Mouse (Mus musculus) liver (tissue): ENCODE measurements around the gene Tomt.
A peak's percentile ranks its signal among the peaks of the same experiment; 100 is the strongest.
"Not testable (repeated sequence)": the region's sequence is repeated elsewhere in the genome, so short reads cannot be mapped to it uniquely, and the experiment has no call there.

Source experiments
- DNase-seq: peaks from one replicate; pipeline ENCODE4 v3.0.0-alpha.2; 2020; ENCODE audit warnings: mixed read lengths

Tomt gene

DNA sequence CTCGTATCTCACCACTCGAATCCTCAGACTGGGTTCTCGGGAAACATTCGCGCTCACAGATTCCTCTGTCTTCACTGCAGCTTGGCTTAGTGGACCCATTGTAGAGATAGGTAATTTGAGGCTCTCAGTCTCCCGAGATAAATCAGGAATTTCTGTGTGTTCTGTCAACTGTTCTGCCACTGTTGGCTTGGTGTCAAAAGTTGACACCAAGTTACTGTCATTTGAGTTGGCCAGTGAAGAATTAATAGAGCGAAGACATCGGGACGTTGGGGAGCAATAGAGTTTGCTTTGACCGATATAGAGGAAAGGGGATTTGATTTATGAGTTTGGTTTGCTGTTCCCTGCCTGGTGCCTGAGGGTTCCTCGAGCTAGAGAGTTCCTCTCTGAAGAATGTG is at the start of gene Tomt:
Gene Tomt (minus strand): TSS at position 73 of the 395 bp plus-strand sequence.
- DNase-seq: no peak

DNA sequence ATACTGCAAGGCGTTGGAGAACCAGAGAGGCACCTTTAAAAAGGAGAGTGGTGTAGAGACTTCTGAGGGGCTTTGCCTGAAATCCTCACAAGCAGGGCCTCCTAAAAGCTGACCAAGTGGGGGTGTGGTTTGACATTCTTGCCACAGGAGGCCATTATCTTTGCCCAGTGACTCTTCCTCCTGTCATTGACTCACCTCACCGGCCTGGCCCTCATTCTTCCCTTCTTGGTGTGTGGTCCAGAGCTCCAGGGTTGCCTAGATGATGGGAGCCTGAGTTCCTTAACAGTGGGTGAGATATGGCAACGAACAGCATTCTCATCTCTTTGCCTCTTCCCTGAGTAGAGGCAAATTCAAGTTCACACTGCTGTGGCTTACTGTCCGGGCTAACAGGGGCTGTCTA is 49.7 kb upstream of the Tomt start:
- DNase-seq: no peak

DNA sequence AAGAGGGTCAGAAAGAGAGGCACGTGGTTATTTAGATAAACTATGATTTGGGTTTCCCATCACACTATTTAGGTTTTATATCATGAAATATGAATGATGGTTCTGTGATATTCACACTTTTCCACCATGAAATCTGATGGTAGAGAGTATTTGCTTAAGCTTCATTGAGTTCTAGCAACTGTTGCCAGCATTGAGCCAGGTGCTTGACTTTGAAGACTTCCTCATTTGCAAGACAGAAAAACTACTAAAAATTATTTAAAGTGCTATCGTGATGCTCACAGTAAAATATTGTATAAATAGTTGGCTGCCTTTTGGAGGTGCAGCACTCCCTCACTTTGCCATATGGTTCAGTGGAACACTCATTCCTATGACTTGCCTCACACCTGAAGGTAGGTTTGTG is 49.1 kb upstream of the Tomt start:
- DNase-seq: no peak

DNA sequence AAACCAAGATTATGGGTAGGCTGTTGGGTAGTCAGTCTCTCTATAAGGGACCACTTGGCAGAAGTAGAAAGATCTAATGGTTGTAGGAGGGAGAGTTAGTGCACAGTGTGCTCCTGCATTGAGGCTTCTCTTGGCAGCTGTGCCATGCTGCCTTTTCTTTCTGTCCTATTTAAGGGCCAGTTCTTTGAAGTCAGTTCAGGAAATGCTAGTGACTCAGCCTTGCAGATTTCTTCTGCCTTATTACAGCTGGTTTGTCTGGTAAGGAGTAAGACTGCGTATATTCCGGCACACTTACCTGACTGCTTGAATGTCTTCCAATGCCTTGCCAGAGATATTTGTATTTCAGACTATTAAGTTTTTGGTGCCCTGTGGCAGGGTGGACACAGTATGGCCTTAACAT is 48.0 kb upstream of the Tomt start:
- no peak for DNase-seq

DNA sequence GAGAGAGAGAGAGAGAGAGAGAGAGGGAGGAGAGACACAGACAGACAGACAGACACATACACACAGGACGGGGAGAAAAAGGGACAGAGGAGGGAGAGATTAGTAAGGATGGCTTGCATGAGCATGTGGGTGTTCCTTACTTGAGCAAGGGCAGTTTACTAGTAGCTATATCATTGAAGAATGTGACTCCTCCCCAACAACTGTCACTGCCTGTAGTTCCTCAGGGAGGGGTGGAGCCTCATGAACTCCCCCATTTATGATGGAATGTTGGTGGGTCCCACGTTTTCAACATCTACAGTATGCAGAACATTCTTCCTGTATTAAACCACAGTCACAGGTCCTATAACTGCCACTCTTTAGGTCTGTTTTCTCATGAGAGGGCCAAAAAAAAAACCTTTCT is 45.9 kb upstream of the Tomt start:
- DNase-seq: no peak

DNA sequence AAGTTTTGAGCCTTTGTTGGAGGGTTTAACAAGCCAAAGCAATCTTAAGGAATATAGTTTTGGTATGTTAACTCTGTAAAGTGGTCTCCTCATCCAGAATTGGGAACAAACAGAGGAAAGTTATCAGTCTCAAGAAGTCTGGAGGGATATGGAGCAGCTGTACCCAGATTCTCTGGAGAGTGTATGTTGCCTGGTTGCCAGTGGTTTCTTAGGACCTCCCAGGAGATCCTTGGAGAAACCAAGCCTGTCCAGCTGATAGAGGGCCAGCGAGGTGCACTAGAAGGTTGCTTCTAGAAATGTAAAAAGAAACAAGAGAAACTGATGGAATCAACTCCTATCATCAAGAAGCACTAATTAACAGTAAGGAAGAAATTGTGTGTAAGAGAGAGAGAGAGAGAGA is 45.5 kb upstream of the Tomt start:
- no peak for DNase-seq

DNA sequence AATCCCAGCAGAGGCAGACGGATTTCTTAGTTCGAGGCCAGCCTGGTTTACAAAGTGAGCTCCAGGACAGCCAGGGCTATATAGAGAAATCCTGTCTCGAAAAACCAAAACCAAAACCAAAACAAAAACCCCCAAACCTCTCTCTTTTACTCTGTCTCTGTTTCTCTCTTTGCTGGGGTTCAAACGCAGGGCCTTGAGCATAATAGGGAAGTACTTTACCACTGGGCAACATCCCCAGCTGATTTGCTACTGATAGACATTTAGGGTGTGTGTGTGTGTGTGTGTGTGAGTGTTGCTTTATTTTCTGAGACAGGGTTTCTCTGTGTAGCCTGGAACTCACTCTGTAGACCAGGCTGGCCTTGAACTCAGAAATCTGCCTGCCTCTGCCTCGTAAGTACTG is 42.8 kb upstream of the Tomt start:
- DNase-seq: not testable (repeated sequence)

DNA sequence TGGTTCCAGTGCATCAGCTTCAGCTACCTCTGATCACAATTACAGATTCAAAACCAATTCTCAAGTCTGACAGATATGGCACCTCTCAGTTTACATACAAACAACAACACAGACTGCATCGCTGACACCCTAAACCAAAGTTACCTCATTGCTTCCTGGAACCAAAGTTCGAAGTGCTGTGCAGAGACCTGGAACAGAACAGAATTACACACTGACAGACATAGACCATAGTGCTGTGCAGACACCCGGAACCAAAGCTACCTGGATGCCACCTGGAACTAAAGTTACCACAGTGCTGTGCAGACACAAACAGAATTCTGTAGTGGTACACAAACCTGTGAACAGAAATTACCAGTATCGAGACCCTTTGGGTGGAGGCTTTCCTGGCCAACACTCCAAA is 33.6 kb upstream of the Tomt start:
- DNase-seq: no peak

DNA sequence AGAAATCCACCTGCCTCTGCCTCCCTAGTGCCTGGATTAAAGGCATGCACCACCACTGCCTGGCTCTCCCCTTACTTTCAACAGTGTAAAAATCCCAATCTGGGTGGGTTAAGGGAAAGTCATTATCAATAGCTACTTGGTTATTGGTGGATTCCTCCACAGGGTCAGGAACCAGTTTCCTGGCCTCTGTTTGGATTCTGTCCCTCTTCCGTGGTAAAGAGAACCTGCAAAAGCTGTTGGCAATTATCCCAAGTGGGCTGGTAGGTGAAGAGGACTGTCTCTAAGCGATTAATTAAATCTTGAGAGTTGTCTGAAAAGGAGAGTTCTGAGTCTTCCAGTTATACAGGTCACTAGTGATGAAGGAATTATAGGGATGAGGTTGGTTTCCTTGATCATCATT is 32.2 kb upstream of the Tomt start:
- DNase-seq: no peak

DNA sequence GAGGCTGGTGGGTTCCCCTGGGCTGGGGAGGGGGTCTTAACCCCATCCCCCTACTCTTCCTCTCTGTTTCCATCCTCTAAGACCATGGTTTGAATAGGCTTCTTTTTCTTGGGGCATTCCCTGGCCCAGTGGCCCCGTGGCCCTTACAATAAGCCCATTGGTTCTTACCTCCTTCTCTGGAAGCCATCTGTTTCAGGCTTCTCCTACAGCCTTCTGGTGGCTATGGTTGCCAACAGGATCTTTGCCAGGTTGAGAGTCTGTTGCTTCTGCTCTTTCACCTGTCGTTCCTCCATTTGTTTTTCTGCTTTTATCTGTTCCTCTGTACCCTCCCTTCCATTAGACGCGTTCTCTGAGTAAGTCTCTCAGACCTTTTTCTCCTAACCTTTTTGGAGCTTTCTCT is 31.4 kb upstream of the Tomt start:
- DNase-seq: no peak

DNA sequence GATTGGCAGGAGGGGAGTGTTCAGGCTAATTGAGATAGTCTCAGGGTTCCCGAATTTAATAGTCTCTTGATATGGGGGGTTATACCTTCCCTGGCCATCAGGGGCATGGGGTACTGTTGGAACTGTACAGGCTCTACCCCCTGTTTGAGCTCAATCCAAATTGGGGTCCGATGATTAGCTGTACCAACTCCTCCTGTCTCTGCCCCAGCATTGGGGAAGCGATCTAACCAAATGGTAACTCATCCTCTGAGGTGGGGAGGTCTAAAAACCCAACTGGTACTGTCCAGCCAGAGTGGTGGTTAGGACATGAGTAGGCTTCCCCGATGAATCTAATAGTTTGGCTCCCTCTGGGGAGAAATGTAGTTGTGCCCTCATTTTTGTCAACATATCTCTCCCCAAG is 30.8 kb upstream of the Tomt start:
- DNase-seq: no peak

DNA sequence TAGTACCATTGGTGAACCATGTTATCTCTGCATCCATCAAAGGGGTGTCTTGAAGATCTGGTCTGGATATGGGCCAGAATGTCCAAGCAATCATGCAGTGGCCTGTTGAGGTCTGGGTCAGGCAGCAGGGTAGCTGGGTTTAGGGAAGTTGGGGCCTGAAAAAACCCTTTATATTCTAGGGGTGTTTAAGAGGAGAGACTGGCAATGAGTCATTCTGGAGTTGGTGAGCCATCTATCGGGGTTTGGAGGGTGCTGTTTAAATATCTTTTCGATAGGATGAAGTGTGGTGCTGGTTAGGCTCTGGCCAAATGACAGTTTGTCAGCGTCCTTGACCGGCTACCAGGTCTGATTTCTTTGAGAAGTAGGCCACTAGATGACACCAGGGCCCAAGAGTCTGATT is 29.8 kb upstream of the Tomt start:
- no peak for DNase-seq

DNA sequence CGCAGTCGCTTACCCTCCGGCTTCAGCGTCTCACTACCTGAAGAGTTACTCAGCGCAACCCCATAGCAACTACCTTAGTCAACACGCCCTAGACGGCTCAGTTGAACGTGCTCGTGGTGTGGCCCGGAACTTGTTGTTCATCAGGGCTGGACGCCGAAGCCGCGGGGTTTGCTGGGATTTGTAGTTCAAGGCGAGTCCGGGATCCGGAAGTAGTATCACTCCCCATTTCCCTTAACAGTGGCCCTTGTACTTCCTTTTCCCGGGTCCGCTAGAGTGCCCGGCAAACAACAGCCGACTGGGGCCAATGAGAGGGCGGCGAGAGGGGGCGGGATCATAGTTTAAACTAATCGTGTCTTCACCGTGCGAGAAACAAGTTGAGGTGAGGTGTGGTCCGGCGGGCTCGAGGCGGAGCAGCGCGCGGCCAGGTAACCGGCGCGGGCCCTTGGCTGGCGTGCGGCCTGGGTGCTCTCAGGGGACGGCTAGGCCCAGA is 27.6 kb upstream of the Tomt start, which contains the start of the genes Lrrc51 and Numa1:
Gene Lrrc51 (minus strand): TSS at position 145 of the 490 bp plus-strand sequence.
Gene Numa1 (plus strand): TSS at position 361 of the 490 bp plus-strand sequence.
- DNase-seq: peak; percentile 97

DNA sequence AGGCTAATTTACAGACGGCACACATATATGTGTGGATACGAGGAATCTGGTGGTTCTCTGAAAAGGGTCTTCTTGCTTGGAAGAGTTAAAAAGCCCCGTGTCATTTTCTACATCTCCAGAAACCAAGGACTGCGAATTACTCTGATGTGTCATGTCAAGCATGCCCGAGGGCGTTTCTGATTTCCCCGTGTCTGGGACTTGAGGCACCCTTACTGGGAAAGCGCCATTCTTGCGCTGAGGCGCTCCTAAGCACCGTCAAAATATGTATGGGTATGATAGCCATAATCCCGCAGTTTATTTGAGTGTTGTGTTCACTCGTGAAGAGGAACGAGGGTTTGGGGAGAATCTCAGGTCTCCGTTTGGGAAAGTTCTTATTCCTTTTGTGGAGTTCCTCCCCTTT is 27.1 kb upstream of the Tomt start:
- DNase-seq: peak; percentile 62

DNA sequence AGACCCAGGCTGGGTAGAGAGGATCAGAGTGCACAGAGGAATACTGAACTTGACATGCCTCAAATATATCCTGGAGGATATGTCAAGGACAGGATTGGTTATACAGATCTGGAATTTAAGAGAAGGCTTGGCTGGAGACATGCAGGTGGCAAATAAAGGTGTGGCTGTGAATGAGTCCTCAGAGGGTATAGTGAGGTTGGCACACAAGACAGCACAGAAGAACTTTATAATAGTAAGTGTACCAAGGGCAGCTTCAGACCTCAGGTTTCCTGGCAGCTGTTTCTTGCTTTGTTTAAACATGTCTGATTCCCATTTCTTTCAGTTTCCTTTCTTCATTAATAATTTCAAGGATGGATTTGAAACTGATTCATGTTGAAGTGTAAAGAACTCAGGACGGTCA is 26.4 kb upstream of the Tomt start:
- no peak for DNase-seq

DNA sequence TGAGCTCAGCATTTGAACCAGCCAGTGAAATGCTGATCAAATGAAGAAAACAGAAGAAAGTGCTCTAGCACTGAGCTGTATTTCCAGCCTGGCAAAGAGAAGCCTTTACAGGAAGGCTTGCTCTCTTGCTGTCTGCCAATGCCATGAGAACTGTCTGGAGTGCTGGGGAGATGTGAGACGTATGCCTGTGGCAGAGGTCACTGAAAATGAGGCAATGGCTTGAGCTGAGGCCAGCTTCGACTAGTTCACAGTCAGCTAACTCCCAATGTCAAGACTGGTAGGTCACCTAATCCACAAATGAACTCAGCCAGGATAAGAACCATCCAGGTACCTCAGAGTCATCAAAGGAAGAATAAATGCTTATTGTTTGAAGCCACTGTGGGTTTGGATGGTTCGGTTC is 21.9 kb upstream of the Tomt start:
- no peak for DNase-seq

DNA sequence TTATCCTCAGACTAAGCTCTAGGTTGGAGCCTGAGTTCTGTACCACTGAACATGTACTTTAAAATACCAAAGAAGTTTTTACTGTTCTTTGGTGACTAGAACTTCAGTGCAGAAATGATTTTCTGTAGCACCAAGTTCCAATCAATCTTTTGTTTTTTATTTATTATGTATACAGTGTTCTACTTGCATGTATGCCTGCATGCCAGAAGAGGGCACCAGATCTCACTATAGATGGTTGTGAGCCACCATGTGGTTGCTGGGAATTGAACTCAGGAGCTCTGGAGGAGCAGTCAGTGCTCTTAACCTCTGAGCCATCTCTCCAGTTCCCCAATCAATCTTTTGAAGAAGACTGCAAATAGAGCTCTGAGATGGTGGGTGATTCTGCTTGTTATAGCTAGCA is 19.7 kb upstream of the Tomt start:
- DNase-seq: not testable (repeated sequence)

DNA sequence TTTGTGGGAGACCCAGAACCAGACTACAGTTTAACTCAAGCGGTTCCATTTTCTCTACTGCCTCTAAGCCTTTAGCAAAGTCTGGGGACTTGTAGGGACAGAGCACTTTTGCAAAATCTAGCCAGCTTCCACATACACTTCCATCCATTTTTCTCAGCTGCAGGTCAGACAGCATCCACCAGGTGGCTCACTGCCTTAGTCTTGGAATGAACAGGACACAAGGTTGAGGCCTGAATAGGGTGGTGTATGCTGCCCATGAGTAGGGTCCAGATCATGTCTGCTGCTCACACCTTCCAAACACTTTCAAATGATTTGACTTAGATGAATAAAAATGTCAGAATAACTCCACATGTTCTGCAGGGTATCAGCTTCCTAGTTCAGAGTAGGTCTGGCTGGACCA is 11.9 kb upstream of the Tomt start:
- peak; percentile 71 for DNase-seq

DNA sequence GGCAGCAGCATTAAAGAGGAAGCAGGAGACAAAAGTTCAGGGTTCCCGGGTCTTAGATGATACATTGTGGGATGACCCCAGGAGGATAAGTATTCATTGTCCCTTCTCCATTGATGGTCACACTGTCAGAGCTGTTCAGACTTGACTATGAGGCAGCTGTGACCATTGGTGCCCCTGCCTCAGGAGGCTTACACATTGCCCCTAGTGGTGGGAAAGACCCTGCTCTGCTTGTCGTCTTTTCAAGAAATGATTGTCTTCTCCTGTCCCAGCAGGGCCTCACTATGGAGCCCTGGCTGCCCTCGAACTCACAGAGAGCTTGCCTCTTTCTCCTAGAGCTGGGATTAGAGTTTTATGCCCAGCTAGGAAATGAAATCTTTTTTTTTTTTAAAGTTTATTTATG is 5.8 kb upstream of the Tomt start:
- DNase-seq: no peak

DNA sequence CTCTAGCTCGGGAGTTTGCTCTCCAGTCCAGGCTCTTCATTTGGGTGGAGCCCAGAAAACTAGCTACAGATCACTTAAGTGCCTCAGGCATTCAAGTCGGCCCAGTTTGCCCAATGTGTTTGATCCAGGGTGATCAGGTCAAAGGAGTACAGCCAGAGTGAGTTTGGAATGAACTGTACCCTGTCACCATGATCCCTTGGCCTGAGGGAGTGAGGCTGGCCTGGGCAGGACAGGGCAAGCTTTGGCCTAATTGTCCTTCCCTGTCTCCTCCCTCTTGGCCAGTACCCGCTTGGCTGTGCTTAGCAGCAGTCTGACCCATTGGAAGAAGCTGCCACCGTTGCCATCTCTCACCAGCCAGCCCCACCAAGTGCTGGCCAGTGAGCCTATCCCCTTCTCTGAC is 4.0 kb upstream of the Tomt start:
- DNase-seq: no peak

DNA sequence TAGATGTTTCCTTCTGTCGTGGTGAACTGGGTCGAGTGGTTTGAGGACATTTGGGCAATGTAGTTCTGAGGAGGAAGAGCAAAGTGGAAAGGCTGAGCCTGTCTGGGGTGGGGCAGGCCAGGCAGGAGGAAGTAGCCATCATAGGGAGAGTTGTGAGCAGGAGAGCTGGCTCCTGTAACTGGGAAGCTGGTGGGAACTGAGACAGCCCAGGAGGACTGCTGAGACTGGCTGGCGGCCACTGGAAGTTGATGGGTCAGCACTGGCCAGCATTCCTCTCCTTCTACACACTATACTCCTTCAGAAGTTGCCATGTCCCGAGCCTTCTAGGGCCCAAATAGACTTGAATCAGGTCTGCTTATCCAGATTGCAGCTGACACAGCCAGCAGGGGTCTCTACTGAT is 2.2 kb upstream of the Tomt start:
- no peak for DNase-seq

DNA sequence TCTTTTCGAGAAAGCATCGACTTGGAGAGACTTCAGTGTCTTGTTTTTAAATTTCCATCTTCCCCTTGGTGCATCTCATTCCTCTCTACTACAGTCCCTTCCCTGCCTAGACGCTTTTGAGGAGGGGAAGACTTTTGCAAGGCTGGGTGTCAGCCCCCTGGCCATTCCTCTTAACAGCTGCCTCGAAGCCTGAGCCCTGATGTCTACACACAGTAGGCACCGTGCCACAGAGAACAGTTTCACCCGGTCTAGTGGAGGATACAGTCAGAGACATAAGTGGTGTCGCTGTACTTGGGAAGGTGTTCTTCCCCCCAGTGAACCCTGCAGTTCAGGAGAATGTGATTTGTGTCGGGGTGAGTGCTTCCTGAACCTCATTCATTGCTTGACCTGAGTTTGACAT is 537 bp upstream of the Tomt start:
- DNase-seq: no peak

DNA sequence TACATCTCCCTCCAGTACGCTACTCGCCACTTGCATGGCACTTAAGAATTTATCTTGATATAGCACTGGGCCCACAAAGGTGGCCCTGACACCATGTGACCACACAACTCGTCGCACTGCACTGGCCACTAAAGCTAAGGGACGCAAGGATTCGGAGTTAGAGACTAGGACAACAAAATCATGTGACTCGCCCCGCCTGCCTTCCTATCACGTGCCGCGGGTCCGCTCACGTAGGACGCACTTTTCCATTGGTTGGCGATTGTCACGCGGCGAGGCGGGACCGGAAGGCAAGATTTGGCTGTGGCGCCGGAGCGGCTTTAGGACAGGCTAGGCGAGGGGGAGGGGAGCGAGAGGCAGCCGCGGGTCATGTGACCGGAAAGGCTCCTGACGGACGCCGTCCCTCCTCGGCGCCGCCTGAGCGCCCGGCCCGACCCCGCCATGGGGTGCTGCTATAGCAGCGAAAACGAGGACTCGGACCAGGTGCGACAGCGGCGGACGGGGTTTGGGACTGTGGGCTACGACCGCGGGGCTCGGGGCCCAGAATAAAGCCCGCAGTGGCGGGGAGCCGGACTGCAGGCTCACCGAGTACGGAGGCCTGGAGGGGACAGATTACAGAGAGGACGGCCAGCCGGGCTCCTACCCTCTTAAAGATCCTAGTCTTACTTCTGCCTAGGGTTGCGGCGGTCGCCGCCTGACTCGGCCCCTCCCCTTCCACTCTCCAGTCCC is 435 bp downstream of the Tomt start, which contains the start of gene Lamtor1:
Gene Lamtor1 (plus strand): TSS at position 344 of the 726 bp plus-strand sequence.
- peak; percentile 99 for DNase-seq

DNA sequence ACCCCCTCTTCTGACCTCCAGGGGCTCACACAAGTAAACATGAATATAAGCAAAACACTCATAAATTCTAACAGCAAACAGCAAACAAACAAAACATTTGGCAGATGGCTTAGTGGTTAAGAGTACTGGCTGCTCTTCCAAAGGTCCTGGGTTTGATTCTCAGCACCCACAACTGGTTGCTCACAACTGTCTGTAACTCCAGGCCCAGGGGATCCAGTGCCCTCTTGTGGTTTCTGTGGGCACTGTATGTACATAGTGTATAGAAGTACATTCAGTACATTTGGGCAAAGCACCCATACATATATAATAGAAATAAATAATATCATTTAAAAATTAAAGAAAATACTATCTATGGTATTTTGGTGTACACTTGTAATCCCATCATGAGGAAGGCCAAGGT is 3.3 kb downstream of the Tomt start:
- DNase-seq: no peak

DNA sequence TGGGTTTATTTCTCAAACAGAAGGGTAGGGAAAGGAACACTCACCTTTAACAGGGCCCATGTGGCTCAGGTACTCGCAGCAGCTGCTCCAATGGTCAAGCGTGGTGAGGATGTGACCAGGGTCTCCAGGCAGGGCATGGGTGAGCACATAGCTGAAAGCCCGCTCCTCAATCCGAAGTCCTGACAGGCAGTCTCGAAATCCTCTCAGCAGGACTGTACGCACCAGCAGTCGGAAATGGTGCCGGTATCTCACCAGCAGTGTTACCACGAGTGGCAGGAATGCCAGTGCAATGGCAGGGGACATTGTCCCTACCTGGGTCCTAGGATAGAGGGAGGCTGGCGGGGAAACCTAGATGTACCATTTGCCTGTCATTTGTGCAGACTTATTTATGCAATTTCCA is 4.2 kb downstream of the Tomt start:
- DNase-seq: no peak
